ENCODE assay signal across 16 mouse cellular contexts in the genomic region with DNA sequence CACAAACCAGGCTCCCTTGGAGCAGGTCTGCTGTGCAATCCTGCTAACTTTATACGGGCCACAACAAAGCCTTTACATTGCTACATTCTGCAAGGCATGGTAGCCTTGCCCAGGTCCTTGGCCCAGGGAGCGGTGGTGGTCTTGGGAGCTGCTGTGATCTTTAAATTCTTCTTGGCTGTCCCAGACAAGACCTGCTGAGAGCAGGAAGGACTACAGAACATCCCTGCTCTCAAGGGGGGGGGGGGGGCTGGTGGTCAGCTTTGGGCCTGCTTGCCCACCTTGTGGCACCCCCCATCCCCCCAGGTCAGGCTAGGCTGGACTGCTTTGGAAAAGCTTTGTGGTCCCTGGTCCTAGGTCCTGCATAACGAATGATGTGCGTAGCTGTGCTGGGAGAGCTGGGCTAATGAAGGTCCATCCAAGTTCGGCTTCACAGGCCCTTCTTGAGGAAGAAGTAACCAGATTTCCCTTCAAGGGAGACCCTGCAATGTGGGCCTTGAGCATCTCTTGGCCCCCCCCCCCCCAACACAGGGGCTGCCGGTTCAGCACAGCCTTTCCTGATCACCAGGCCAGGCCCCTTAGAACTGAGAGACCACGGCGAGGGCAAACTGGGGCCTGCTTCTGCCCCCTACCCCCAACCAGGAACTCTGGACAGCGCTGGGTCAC. TPM values are rescaled to one million over a fixed set of nuclear protein-coding genes. Genes with fewer than 3 reads are reported as not detected.
DNase-seq lines count a peak whose midpoint lies in the region; ATAC-seq lines count a peak whose summit lies in the region.
"Had no signal": no experiment of that assay in that cellular context is flagged by ENCODE, and none has a peak within 500 bp of the region (broad histone marks: within the 10 kb centered on the region; RNA-seq: fewer than 3 reads in every experiment).

No protein-coding gene starts in this region.

- H3K27me3 ChIP-seq in embryonic facial prominence, embryonic 12.5 days = peaks cover 98% of the 10 kb centered on the region
- H3K27me3 ChIP-seq in hindbrain, embryonic 15.5 days = peaks cover 20% of the 10 kb centered on the region
- peaks cover 93% of the 10 kb centered on the region for H3K27me3 ChIP-seq in neural tube, embryonic 11.5 days (ENCODE audit: control insufficient read depth, insufficient read depth, low read length)

- peaks cover 9% of the 10 kb centered on the region for H3K4me1 ChIP-seq in embryonic facial prominence, embryonic 12.5 days
- peaks cover 23% of the 10 kb centered on the region for H3K4me1 ChIP-seq in hindbrain, embryonic 15.5 days (replicated peaks)
- H3K4me1 ChIP-seq in neural tube, embryonic 11.5 days (ENCODE audit: control insufficient read depth, insufficient read depth, low read length) = 0 out of 2 replicates have a peak, but pooled peaks cover 2% of the 10 kb centered on the region

- no peak for ATAC-seq in embryonic facial prominence, embryonic 12.5 days (ENCODE audit: insufficient number of reproducible peaks, insufficient read depth, low FRiP score, low TSS enrichment)
- ATAC-seq in hindbrain, embryonic 15.5 days (ENCODE audit: low FRiP score, low read depth) = no peak
- ATAC-seq in neural tube, embryonic 11.5 days (ENCODE audit: insufficient read depth, low FRiP score, low TSS enrichment) = no peak

- H3K9ac ChIP-seq in embryonic facial prominence, embryonic 12.5 days = no peak overlapping the region
- H3K9ac ChIP-seq in hindbrain, embryonic 15.5 days = peak overlapping the region; percentile 62
- peak overlapping the region; percentile 67 for H3K9ac ChIP-seq in neural tube, embryonic 11.5 days (ENCODE audit: low read length)
- H3K9ac ChIP-seq: liver, embryonic 13.5 days had no signal

- H3K4me3 ChIP-seq in embryonic facial prominence, embryonic 12.5 days = peak overlapping the region; percentile 18; the same call in 1 of the 2 replicates
- H3K4me3 ChIP-seq in hindbrain, embryonic 15.5 days = peak overlapping the region; percentile 54
- H3K4me3 ChIP-seq in neural tube, embryonic 11.5 days (ENCODE audit: low read depth, low read length) = peak overlapping the region; percentile 53
- H3K4me3 ChIP-seq: liver, embryonic 13.5 days had no signal

- no peak overlapping the region for H3K27ac ChIP-seq in embryonic facial prominence, embryonic 12.5 days
- H3K27ac ChIP-seq in hindbrain, embryonic 15.5 days (replicated peaks) = peak overlapping the region; percentile 80
- peak overlapping the region; percentile 75 for H3K27ac ChIP-seq in neural tube, embryonic 11.5 days (ENCODE audit: low read depth, low read length)
- H3K27ac ChIP-seq: liver, embryonic 13.5 days had no signal

- H3K9me3 ChIP-seq in embryonic facial prominence, embryonic 12.5 days = no peaks in the 10 kb centered on the region
- H3K9me3 ChIP-seq in hindbrain, embryonic 15.5 days = no peaks in the 10 kb centered on the region
- no peaks in the 10 kb centered on the region for H3K9me3 ChIP-seq in neural tube, embryonic 11.5 days (ENCODE audit: control insufficient read depth, low read length)
- H3K9me3 ChIP-seq: liver, embryonic 13.5 days had no signal

- 0 out of 2 replicates have a peak overlapping the region, but pooled peaks have one; percentile 13 for H3K4me2 ChIP-seq in embryonic facial prominence, embryonic 12.5 days (replicated peaks)
- peak overlapping the region; percentile 52 for H3K4me2 ChIP-seq in hindbrain, embryonic 15.5 days
- peak overlapping the region; percentile 33 for H3K4me2 ChIP-seq in neural tube, embryonic 11.5 days (ENCODE audit: low read depth)
- H3K4me2 ChIP-seq: liver, embryonic 13.5 days had no signal

- no peaks in the 10 kb centered on the region for H3K36me3 ChIP-seq in embryonic facial prominence, embryonic 12.5 days
- H3K36me3 ChIP-seq in hindbrain, embryonic 15.5 days = no peaks in the 10 kb centered on the region
- no peaks in the 10 kb centered on the region for H3K36me3 ChIP-seq in neural tube, embryonic 11.5 days (ENCODE audit: control insufficient read depth, insufficient read depth, low read length)
- H3K36me3 ChIP-seq: liver, embryonic 13.5 days had no signal

- 4% methylated on average over 9 of the region's 9 CpGs for WGBS in embryonic facial prominence, embryonic 12.5 days
- WGBS in hindbrain, embryonic 15.5 days = 3% methylated on average over 9 of the region's 9 CpGs
- WGBS in neural tube, embryonic 11.5 days = under 1% methylated on average over 9 of the region's 9 CpGs

- peak; percentile 55 to 68 for DNase-seq in cerebellum, postnatal 25 days
- DNase-seq in cerebellum, adult 11 months = no peak
- DNase-seq in neural tube, embryonic 11.5 days (ENCODE audit: low spot score) = peak; percentile 45
- no peak for DNase-seq in thymus, postnatal 10 days (ENCODE audit: low spot score in 2 of 2)
- no peak for DNase-seq in frontal cortex, postnatal 36 days (ENCODE audit: low spot score in 2 of 2)
- DNase-seq in adrenal gland, adult 2 months = no peak
- DNase-seq: adrenal gland, postnatal 36 days; B cell, adult 2 months; kidney, adult 18-20 months; layer of hippocampus, postnatal 36 days; liver, embryonic 13.5 days; thymus, postnatal 25 days had no signal

RNA-seq across cellular contexts. Expression of a gene that starts 2.5 kb away (rescaled TPM):
- polyA plus RNA-seq in embryonic facial prominence, embryonic 12.5 days (2016; fragmentation: Nextera tagmentation; extraction: Ambion mirVana) = 5.0 and 6.4 TPM in 2 replicates
- polyA plus RNA-seq in hindbrain, embryonic 15.5 days (2015; fragmentation: Nextera tagmentation; extraction: Ambion mirVana) = 35.9 and 47.3 TPM in 2 replicates
- 44.9 and 45.2 TPM in 2 replicates for polyA plus RNA-seq in neural tube, embryonic 11.5 days (2014; fragmentation: Nextera tagmentation; extraction: Ambion mirVana)
- not detected for total RNA-seq in adrenal gland, adult 2 months (2021)
- polyA plus RNA-seq in adrenal gland, adult 2 months (2012; rRNA removed) = 0.04 TPM in 1 of 2 replicates, not detected in the other
- total RNA-seq: adrenal gland, postnatal 36 days; gastrocnemius, adult 8-10 months had no signal
- polyA plus RNA-seq: heart, embryonic 14.5 days; liver, embryonic 13.5 days had no signal

Comparison
In these comparisons a context has a peak if more than half of its experiments do, and no peak if none do; other contexts are left out.
1. DNase-seq: peak in cerebellum, postnatal 25 days (2 of 2) and neural tube, embryonic 11.5 days (single experiment); none in cerebellum, adult 11 months (single experiment), thymus, postnatal 10 days (0 of 2), frontal cortex, postnatal 36 days (0 of 2) and adrenal gland, adult 2 months (single experiment).
2. Peak in every context shown above with its lines, with median percentiles within 50 percentile points of each other: H3K4me2 ChIP-seq and H3K4me3 ChIP-seq.